Mouse (Mus musculus) limb, embryonic 13.5 days (tissue): ENCODE measurements around the gene Flrt3. TPM values are rescaled to one million over a fixed set of nuclear protein-coding genes. Genes with fewer than 3 reads are reported as not detected.
A peak's percentile ranks its signal among the peaks of the same experiment; 100 is the strongest.

Experiments used
- ATAC-seq: fragments of 200-750 bp; cut with Nextera tagmentation; 2 replicates; pipeline ENCODE4 v1.8.0; 2017; ENCODE audit warnings: low read depth, moderate number of reproducible peaks, moderate TSS enrichment; ENCODE audit not compliant: low FRiP score
- H3K27ac ChIP-seq: fragments of 300-500 bp; sonication (generic); 2 replicates; pipeline ENCODE4 v1.5.1; 2015; ENCODE audit warnings: inconsistent platforms, mild to moderate bottlenecking, moderate library complexity
- H3K27me3 ChIP-seq: fragments of 300-500 bp; sonication (generic); 2 replicates; pipeline ENCODE4 v1.6.1; 2015; ENCODE audit warnings: mild to moderate bottlenecking, inconsistent platforms
- H3K36me3 ChIP-seq: fragments of 300-500 bp; sonication (generic); 2 replicates; pipeline ENCODE4 v1.6.1; 2015; ENCODE audit warnings: inconsistent platforms, mild to moderate bottlenecking, moderate library complexity
- H3K4me1 ChIP-seq: fragments of 300-500 bp; sonication (generic); 2 replicates; pipeline ENCODE4 v1.6.1; 2015; ENCODE audit warnings: inconsistent platforms
- H3K4me2 ChIP-seq: fragments of 300-500 bp; sonication (generic); replicated peaks from 2 replicates; pipeline ENCODE4 v1.6.1; 2015; ENCODE audit warnings: inconsistent platforms, mild to moderate bottlenecking, moderate library complexity
- H3K4me3 ChIP-seq: fragments of 300-500 bp; sonication (generic); 2 replicates; pipeline ENCODE4 v1.5.1; 2015; ENCODE audit warnings: moderate library complexity, mild to moderate bottlenecking, inconsistent platforms
- H3K9ac ChIP-seq: fragments of 300-500 bp; sonication (generic); 2 replicates; pipeline ENCODE4 v1.6.1; 2015; ENCODE audit warnings: mild to moderate bottlenecking, inconsistent platforms
- H3K9me3 ChIP-seq: fragments of 300-500 bp; sonication (generic); 2 replicates; pipeline ENCODE4 v1.6.1; 2016; ENCODE audit warnings: inconsistent platforms
- WGBS: fragments of 180-500 bp; shearing (Covaris S2); methylation state at CpG from one replicate; pipeline ENCODE4 v1.1.7; 2015; 5-methylcytosine and 5-hydroxymethylcytosine counted together
- polyA plus RNA-seq: library from polyadenylated mRNA; unstranded; fragments of >200 nt; fragmentation: Nextera tagmentation; extraction: Ambion mirVana; gene quantifications from 2 replicates; pipeline ENCODE4 v1.2.1, GENCODE M21; 2015

Flrt3 gene
- 53.0 and 55.5 TPM in 2 replicates for polyA plus RNA-seq

GRCm38 (mm10) chr2:140670963-140671702 is at the start of gene Flrt3:
Gene Flrt3 (minus strand): TSS chr2:140671469.
- H3K36me3 ChIP-seq = no peaks in the 10 kb centered on the region
- peak within 1 kb of the TSS; percentile 64 for H3K4me2 ChIP-seq
- peak; percentile 98 for ATAC-seq
- peak within 1 kb of the TSS; percentile 66 for H3K4me3 ChIP-seq
- WGBS = under 1% methylated on average over 26 of the region's 26 CpGs
- H3K27me3 ChIP-seq = no peaks in the 10 kb centered on the region
- H3K9ac ChIP-seq = peak within 1 kb of the TSS; percentile 82
- H3K9me3 ChIP-seq = no peaks in the 10 kb centered on the region
- peaks cover 16% of the 10 kb centered on the region for H3K4me1 ChIP-seq
- H3K27ac ChIP-seq = peak within 1 kb of the TSS; percentile 85

GRCm38 (mm10) chr2:140717407-140717806 is 46.1 kb upstream of the Flrt3 start:
- no peak overlapping the region for H3K27ac ChIP-seq
- no peak overlapping the region for H3K9ac ChIP-seq
- H3K4me1 ChIP-seq = no peaks in the 10 kb centered on the region
- H3K36me3 ChIP-seq = no peaks in the 10 kb centered on the region
- no peaks in the 10 kb centered on the region for H3K9me3 ChIP-seq
- no peak for ATAC-seq
- 83% methylated on average over 9 of the region's 9 CpGs for WGBS
- no peak overlapping the region for H3K4me3 ChIP-seq
- no peaks in the 10 kb centered on the region for H3K27me3 ChIP-seq
- no peak overlapping the region for H3K4me2 ChIP-seq

GRCm38 (mm10) chr2:140715822-140716221 is 44.6 kb upstream of the Flrt3 start:
- no peaks in the 10 kb centered on the region for H3K9me3 ChIP-seq
- H3K27me3 ChIP-seq = no peaks in the 10 kb centered on the region
- no peak overlapping the region for H3K27ac ChIP-seq
- 86% methylated on average over 4 of the region's 4 CpGs for WGBS
- no peaks in the 10 kb centered on the region for H3K4me1 ChIP-seq
- no peak overlapping the region for H3K4me3 ChIP-seq
- no peak overlapping the region for H3K9ac ChIP-seq
- H3K36me3 ChIP-seq = no peaks in the 10 kb centered on the region
- H3K4me2 ChIP-seq = no peak overlapping the region
- ATAC-seq = no peak

GRCm38 (mm10) chr2:140707550-140707949 is 36.3 kb upstream of the Flrt3 start:
- ATAC-seq = no peak
- peaks cover 15% of the 10 kb centered on the region for H3K4me1 ChIP-seq
- no peaks in the 10 kb centered on the region for H3K27me3 ChIP-seq
- no peaks in the 10 kb centered on the region for H3K36me3 ChIP-seq
- no peaks in the 10 kb centered on the region for H3K9me3 ChIP-seq
- H3K27ac ChIP-seq = no peak overlapping the region
- H3K4me3 ChIP-seq = no peak overlapping the region
- H3K9ac ChIP-seq = no peak overlapping the region
- H3K4me2 ChIP-seq = no peak overlapping the region
- WGBS = 74% methylated on average over 5 of the region's 5 CpGs

- Histone ChIP-seq H3K4me3 (no peak overlapping the region), H3K4me1 (peaks cover 15% of the 10 kb centered on the region), H3K4me2 (peak overlapping the region; percentile 7; the same call in 1 of the 2 replicates), H3K36me3 (no peaks in the 10 kb centered on the region), H3K27me3 (no peaks in the 10 kb centered on the region), H3K9ac (no peak overlapping the region), H3K9me3 (no peaks in the 10 kb centered on the region), H3K27ac (no peak overlapping the region)
- WGBS = 13% methylated on average over 2 of the region's 2 CpGs
- ATAC-seq = peak; percentile 67; the same call in 1 of the 2 replicates
These were observed 34.0 kb upstream of the Flrt3 start for GRCm38 (mm10) chr2:140705278-140705677.

GRCm38 (mm10) chr2:140704146-140704545 is 32.9 kb upstream of the Flrt3 start:
- Histone ChIP-seq H3K4me3 (no peak overlapping the region), H3K27me3 (no peaks in the 10 kb centered on the region), H3K9ac (no peak overlapping the region), H3K9me3 (no peaks in the 10 kb centered on the region), H3K27ac (no peak overlapping the region), H3K4me1 (peaks cover 20% of the 10 kb centered on the region), H3K36me3 (no peaks in the 10 kb centered on the region), H3K4me2 (no peak overlapping the region)
- 20% methylated on average over 3 of the region's 3 CpGs for WGBS
- ATAC-seq = no peak

GRCm38 (mm10) chr2:140703377-140703776 is 32.1 kb upstream of the Flrt3 start:
- no peaks in the 10 kb centered on the region for H3K9me3 ChIP-seq
- WGBS = 44% methylated on average over 4 of the region's 4 CpGs
- H3K4me3 ChIP-seq = no peak overlapping the region
- H3K4me1 ChIP-seq = peaks cover 25% of the 10 kb centered on the region
- no peak for ATAC-seq
- no peak overlapping the region for H3K4me2 ChIP-seq
- H3K27ac ChIP-seq = no peak overlapping the region
- H3K36me3 ChIP-seq = no peaks in the 10 kb centered on the region
- H3K27me3 ChIP-seq = no peaks in the 10 kb centered on the region
- no peak overlapping the region for H3K9ac ChIP-seq

- 12% methylated on average over 3 of the region's 3 CpGs for WGBS
- Histone ChIP-seq H3K4me2 (no peak overlapping the region; the same call in 1 of the 2 replicates), H3K36me3 (no peaks in the 10 kb centered on the region), H3K27me3 (no peaks in the 10 kb centered on the region), H3K9ac (no peak overlapping the region), H3K27ac (0 out of 2 replicates have a peak overlapping the region, but pooled peaks have one; percentile 28), H3K4me3 (no peak overlapping the region), H3K4me1 (peaks cover 17% of the 10 kb centered on the region), H3K9me3 (no peaks in the 10 kb centered on the region)
- ATAC-seq = peak; percentile 51; the same call in 1 of the 2 replicates
These were observed 27.3 kb upstream of the Flrt3 start for GRCm38 (mm10) chr2:140698585-140698984.

- 86% methylated on average over 5 of the region's 5 CpGs for WGBS
- Histone ChIP-seq H3K36me3 (no peaks in the 10 kb centered on the region), H3K27ac (no peak overlapping the region), H3K9me3 (no peaks in the 10 kb centered on the region), H3K9ac (no peak overlapping the region), H3K4me1 (peaks cover 7% of the 10 kb centered on the region), H3K27me3 (no peaks in the 10 kb centered on the region), H3K4me3 (no peak overlapping the region), H3K4me2 (no peak overlapping the region)
- no peak for ATAC-seq
These were observed 22.6 kb upstream of the Flrt3 start for GRCm38 (mm10) chr2:140693845-140694244.

- 26% methylated on average over 4 of the region's 4 CpGs for WGBS
- Histone ChIP-seq H3K4me1 (no peaks in the 10 kb centered on the region), H3K4me2 (no peak overlapping the region)
These were observed 21.2 kb upstream of the Flrt3 start for GRCm38 (mm10) chr2:140692461-140692860.

GRCm38 (mm10) chr2:140691403-140691802 is 20.1 kb upstream of the Flrt3 start:
- Histone ChIP-seq H3K9me3 (no peaks in the 10 kb centered on the region), H3K9ac (no peak overlapping the region), H3K27ac (no peak overlapping the region), H3K4me2 (no peak overlapping the region), H3K27me3 (no peaks in the 10 kb centered on the region), H3K4me1 (no peaks in the 10 kb centered on the region), H3K4me3 (no peak overlapping the region), H3K36me3 (no peaks in the 10 kb centered on the region)
- no peak for ATAC-seq
- 49% methylated on average over 1 of the region's 1 CpGs for WGBS

More at GRCm38 (mm10) chr2:140692461-140692860, 21.2 kb upstream of the Flrt3 start:
- Histone ChIP-seq H3K4me3 (no peak overlapping the region), H3K27me3 (no peaks in the 10 kb centered on the region), H3K27ac (no peak overlapping the region), H3K36me3 (no peaks in the 10 kb centered on the region), H3K9ac (no peak overlapping the region), H3K9me3 (no peaks in the 10 kb centered on the region)
- no peak for ATAC-seq

- no peaks in the 10 kb centered on the region for H3K27me3 ChIP-seq
- no peak for ATAC-seq
- no peak overlapping the region for H3K4me3 ChIP-seq
- H3K4me2 ChIP-seq = no peak overlapping the region
- no peak overlapping the region for H3K9ac ChIP-seq
- no peak overlapping the region for H3K27ac ChIP-seq
- WGBS = 97% methylated on average over 2 of the region's 2 CpGs
- no peaks in the 10 kb centered on the region for H3K36me3 ChIP-seq
- no peaks in the 10 kb centered on the region for H3K9me3 ChIP-seq
- no peaks in the 10 kb centered on the region for H3K4me1 ChIP-seq
These were observed 19.6 kb upstream of the Flrt3 start for GRCm38 (mm10) chr2:140690906-140691305.

GRCm38 (mm10) chr2:140676728-140677127 is 5.5 kb upstream of the Flrt3 start:
- no peaks in the 10 kb centered on the region for H3K9me3 ChIP-seq
- ATAC-seq = no peak
- WGBS = 42% methylated on average over 3 of the region's 3 CpGs
- no peaks in the 10 kb centered on the region for H3K27me3 ChIP-seq
- H3K4me1 ChIP-seq = peaks cover 10% of the 10 kb centered on the region; the same call in 1 of the 2 replicates
- no peaks in the 10 kb centered on the region for H3K36me3 ChIP-seq
- H3K9ac ChIP-seq = no peak overlapping the region
- no peak overlapping the region for H3K27ac ChIP-seq
- no peak overlapping the region for H3K4me2 ChIP-seq
- H3K4me3 ChIP-seq = no peak overlapping the region
